Mouse (Mus musculus) embryonic fibroblast, embryonic 13.5 days (primary cell): ENCODE results near the gene Vstm5. TPM values are rescaled to one million over a fixed set of nuclear protein-coding genes. Genes with fewer than 3 reads are reported as not detected.
A peak's percentile ranks its signal among the peaks of the same experiment; 100 is the strongest.

ENCODE experiments used
- H3K27ac ChIP-seq: 2 replicates; pipeline ENCODE4 v1.5.1; 2012; ENCODE audit warnings: low read length, control low read depth, inconsistent platforms; ENCODE audit not compliant: insufficient read depth
- H3K4me1 ChIP-seq: 2 replicates; pipeline ENCODE4 v1.6.1; 2011; ENCODE audit warnings: low read length; ENCODE audit not compliant: control insufficient read depth, insufficient read depth
- H3K4me3 ChIP-seq: 2 replicates; pipeline ENCODE4 v1.5.1; 2011; ENCODE audit warnings: mild to moderate bottlenecking, control low read depth, low read length; ENCODE audit not compliant: insufficient read depth
- CTCF ChIP-seq: IDR thresholded peaks from 2 replicates; pipeline ENCODE4 v1.5.1; 2011; ENCODE audit warnings: mild to moderate bottlenecking, control low read depth, low read length, moderate library complexity, borderline replicate concordance; ENCODE audit not compliant: insufficient read depth
- POLR2A ChIP-seq: IDR thresholded peaks from 2 replicates; pipeline ENCODE4 v1.6.1; 2011; ENCODE audit warnings: low read depth, mild to moderate bottlenecking, control low read depth, low read length, moderate library complexity
- polyA plus RNA-seq: library from polyadenylated mRNA; stranded (reverse); fragments of >200 nt; gene quantifications from 2 replicates; pipeline ENCODE4 v1.2.4, GENCODE M21; 2011; ENCODE audit warnings: low read depth; ENCODE audit not compliant: missing spikeins, insufficient read length

Vstm5 gene
- polyA plus RNA-seq, 1 experiment: 3.6 TPM

GRCm38 (mm10) chr9:15237516-15238296 is 1.1 kb upstream of the Vstm5 start:
- Histone ChIP-seq H3K27ac (peak overlapping the region; percentile 51), H3K4me3 (no peak overlapping the region)
- TF ChIP-seq CTCF (no peak), POLR2A (peak; percentile 24; the same call in 1 of the 2 replicates)

GRCm38 (mm10) chr9:15238297-15238990 is 401 bp upstream of the Vstm5 start:
- H3K4me3 ChIP-seq: peak overlapping the region; percentile 36
- no peak overlapping the region for H3K27ac ChIP-seq
- peaks cover 15% of the 10 kb centered on the region for H3K4me1 ChIP-seq
- TF ChIP-seq POLR2A (no peak), CTCF (no peak)

More at GRCm38 (mm10) chr9:15237516-15238296, 1.1 kb upstream of the Vstm5 start:
- peaks cover 15% of the 10 kb centered on the region for H3K4me1 ChIP-seq

- no peak overlapping the region for H3K27ac ChIP-seq
- TF ChIP-seq POLR2A (no peak), CTCF (no peak)
- peaks cover 15% of the 10 kb centered on the region for H3K4me1 ChIP-seq
- no peak overlapping the region for H3K4me3 ChIP-seq
Observed at GRCm38 (mm10) chr9:15240006-15240405, 1.2 kb downstream of the Vstm5 start.

GRCm38 (mm10) chr9:15240863-15241595 is 2.2 kb downstream of the Vstm5 start:
- TF ChIP-seq POLR2A (no peak), CTCF (no peak)
- H3K27ac ChIP-seq: no peak overlapping the region
- peaks cover 15% of the 10 kb centered on the region for H3K4me1 ChIP-seq
- no peak overlapping the region for H3K4me3 ChIP-seq

GRCm38 (mm10) chr9:15241596-15241939 is 2.7 kb downstream of the Vstm5 start:
- Histone ChIP-seq H3K4me3 (no peak overlapping the region), H3K27ac (no peak overlapping the region), H3K4me1 (peaks cover 15% of the 10 kb centered on the region)
- TF ChIP-seq POLR2A (no peak), CTCF (peak; percentile 34; the same call in 1 of the 2 replicates)

GRCm38 (mm10) chr9:15242130-15242529 is 3.3 kb downstream of the Vstm5 start:
- Histone ChIP-seq H3K4me1 (peaks cover 15% of the 10 kb centered on the region), H3K27ac (no peak overlapping the region), H3K4me3 (no peak overlapping the region)
- TF ChIP-seq POLR2A: no peak
- no peak for TF ChIP-seq CTCF

- no peak overlapping the region for H3K27ac ChIP-seq
- no peaks in the 10 kb centered on the region for H3K4me1 ChIP-seq
- TF ChIP-seq POLR2A: no peak
- no peak for TF ChIP-seq CTCF
- no peak overlapping the region for H3K4me3 ChIP-seq
Observed at GRCm38 (mm10) chr9:15245319-15246075, 6.7 kb downstream of the Vstm5 start.

- H3K27ac ChIP-seq: no peak overlapping the region
- no peaks in the 10 kb centered on the region for H3K4me1 ChIP-seq
- TF ChIP-seq CTCF (no peak), POLR2A (no peak)
Observed at GRCm38 (mm10) chr9:15250376-15250775, 11.5 kb downstream of the Vstm5 start.

GRCm38 (mm10) chr9:15252196-15252595 is 13.4 kb downstream of the Vstm5 start:
- Histone ChIP-seq H3K27ac (no peak overlapping the region), H3K4me3 (no peak overlapping the region), H3K4me1 (no peaks in the 10 kb centered on the region)
- TF ChIP-seq POLR2A (no peak), CTCF (no peak)

More at GRCm38 (mm10) chr9:15250376-15250775, 11.5 kb downstream of the Vstm5 start:
- no peak overlapping the region for H3K4me3 ChIP-seq

GRCm38 (mm10) chr9:15254501-15254900 is 15.7 kb downstream of the Vstm5 start:
- H3K4me1 ChIP-seq: no peaks in the 10 kb centered on the region
- no peak for TF ChIP-seq POLR2A
- TF ChIP-seq CTCF: no peak
- no peak overlapping the region for H3K4me3 ChIP-seq
- no peak overlapping the region for H3K27ac ChIP-seq
